Mouse (Mus musculus) lung, embryonic 14.5 days (tissue): ENCODE measurements around the gene Rubcn. TPM values are rescaled to one million over a fixed set of nuclear protein-coding genes. Genes with fewer than 3 reads are reported as not detected.

Experiments used
- ATAC-seq: fragments of 200-750 bp; cut with Nextera tagmentation; 2 replicates; pipeline ENCODE4 v1.8.0; 2017; ENCODE audit warnings: mild to moderate bottlenecking, moderate TSS enrichment, moderate library complexity; ENCODE audit not compliant: insufficient read depth
- DNase-seq: peaks from one replicate; pipeline ENCODE4 v3.0.0-alpha.2; 2015
- H3K27ac ChIP-seq: fragments of 300-500 bp; sonication (generic); 2 replicates; pipeline ENCODE4 v1.5.1; 2014; ENCODE audit warnings: low read depth, mild to moderate bottlenecking, moderate library complexity
- H3K27me3 ChIP-seq: fragments of 300-500 bp; sonication (generic); 2 replicates; pipeline ENCODE4 v1.6.1; 2014; ENCODE audit warnings: low read length, control low read depth; ENCODE audit not compliant: insufficient read depth
- H3K36me3 ChIP-seq: fragments of 300-500 bp; sonication (generic); 2 replicates; pipeline ENCODE4 v1.6.1; 2014; ENCODE audit warnings: control low read depth; ENCODE audit not compliant: insufficient read depth
- H3K4me1 ChIP-seq: fragments of 300-500 bp; sonication (generic); 2 replicates; pipeline ENCODE4 v1.6.1; 2014; ENCODE audit warnings: antibody characterized with exemption, control low read depth; ENCODE audit not compliant: insufficient read depth
- H3K4me2 ChIP-seq: fragments of 300-500 bp; sonication (generic); 2 replicates; pipeline ENCODE4 v1.6.1; 2014; ENCODE audit warnings: mild to moderate bottlenecking
- H3K4me3 ChIP-seq: fragments of 300-500 bp; sonication (generic); 2 replicates; pipeline ENCODE4 v1.5.1; 2014; ENCODE audit warnings: low read depth, low read length
- H3K9ac ChIP-seq: fragments of 300-500 bp; sonication (generic); 2 replicates; pipeline ENCODE4 v1.6.1; 2014
- H3K9me3 ChIP-seq: fragments of 300-500 bp; sonication (generic); 2 replicates; pipeline ENCODE4 v1.6.1; 2016; ENCODE audit warnings: low read depth, low read length, control low read depth
- CTCF ChIP-seq: IDR thresholded peaks from 2 replicates; pipeline ENCODE4 v1.5.1; 2016; ENCODE audit warnings: antibody characterized with exemption, low read depth
- WGBS: fragments of 180-500 bp; shearing (Covaris S2); extraction: QIAGEN DNeasy Blood & Tissue Kit; methylation state at CpG from one replicate; pipeline ENCODE4 v1.1.7; 2014; 5-methylcytosine and 5-hydroxymethylcytosine counted together
- polyA plus RNA-seq: library from polyadenylated mRNA; unstranded; fragments of >200 nt; fragmentation: Nextera tagmentation; extraction: Ambion mirVana; gene quantifications from 2 replicates; pipeline ENCODE4 v1.2.1, GENCODE M21; 2014

Gene Rubcn
- polyA plus RNA-seq, 1 experiment from 2014 or later, result 18.6 TPM

GRCm38 (mm10) chr16:32906727-32907126 lies 29.2 kb upstream of the Rubcn start:
- DNase-seq, result peak; percentile 61
- Histone ChIP-seq H3K4me3 (no peak overlapping the region), H3K4me1 (no peaks in the 10 kb centered on the region), H3K9me3 (no peaks in the 10 kb centered on the region), H3K36me3 (peaks cover 29% of the 10 kb centered on the region), H3K27me3 (no peaks in the 10 kb centered on the region), H3K9ac (no peak overlapping the region), H3K4me2 (no peak overlapping the region), H3K27ac (no peak overlapping the region)
- ATAC-seq, result peak; percentile 56
- no peak for TF ChIP-seq CTCF
- WGBS, result 51% methylated on average over 8 of the region's 8 CpGs

GRCm38 (mm10) chr16:32906186-32906585 lies 28.6 kb upstream of the Rubcn start:
- TF ChIP-seq CTCF, result no peak
- no peak overlapping the region for H3K27ac ChIP-seq
- peaks cover 32% of the 10 kb centered on the region for H3K36me3 ChIP-seq
- no peaks in the 10 kb centered on the region for H3K9me3 ChIP-seq
- H3K4me1 ChIP-seq, result no peaks in the 10 kb centered on the region
- H3K27me3 ChIP-seq, result no peaks in the 10 kb centered on the region
- ATAC-seq (no peak), DNase-seq (no peak)
- WGBS, result 83% methylated on average over 2 of the region's 2 CpGs
- no peak overlapping the region for H3K4me3 ChIP-seq
- H3K9ac ChIP-seq, result no peak overlapping the region
- H3K4me2 ChIP-seq, result no peak overlapping the region

- 56% methylated on average over 3 of the region's 3 CpGs for WGBS
- Histone ChIP-seq H3K9me3 (no peaks in the 10 kb centered on the region), H3K4me3 (no peak overlapping the region), H3K27me3 (no peaks in the 10 kb centered on the region), H3K36me3 (peaks cover 61% of the 10 kb centered on the region), H3K27ac (no peak overlapping the region), H3K4me2 (no peak overlapping the region), H3K4me1 (no peaks in the 10 kb centered on the region), H3K9ac (no peak overlapping the region)
- DNase-seq (no peak), ATAC-seq (no peak)
- no peak for TF ChIP-seq CTCF
Measured at GRCm38 (mm10) chr16:32902051-32902428, 24.5 kb upstream of the Rubcn start.

DNA sequence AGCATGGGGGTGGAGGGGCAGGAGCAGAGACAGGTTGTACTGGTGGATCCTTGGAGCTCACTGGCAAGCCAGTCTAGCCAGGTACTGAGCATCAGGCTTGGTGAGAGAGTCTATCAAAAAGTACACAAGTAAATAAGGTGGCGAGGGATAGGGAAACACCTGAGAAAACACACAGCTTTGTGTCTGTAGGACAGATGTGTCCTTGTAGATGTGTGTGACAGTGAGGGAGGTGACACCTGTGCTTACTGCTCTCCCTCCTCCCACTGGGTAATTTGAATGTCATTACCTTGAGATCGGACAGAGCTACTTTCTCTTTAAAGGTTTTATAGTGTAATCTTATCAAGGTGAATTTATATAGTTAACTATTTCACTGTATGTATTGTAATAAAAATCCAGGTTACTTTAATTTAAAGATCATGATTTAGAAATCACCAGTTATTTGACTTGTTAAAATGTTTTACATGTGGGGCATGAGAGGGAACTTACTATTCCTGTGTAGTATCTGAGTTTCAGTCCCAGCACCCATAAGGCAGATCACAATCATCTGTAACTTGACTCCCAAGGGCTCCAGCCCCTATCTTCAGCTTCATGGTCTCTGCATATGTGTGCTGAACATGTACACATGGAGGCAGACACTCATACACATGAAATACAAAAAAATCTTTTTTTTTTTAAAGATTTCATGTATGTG lies 23.9 kb upstream of the Rubcn start:
- Histone ChIP-seq H3K9me3 (no peaks in the 10 kb centered on the region), H3K27ac (no peak overlapping the region), H3K4me1 (no peaks in the 10 kb centered on the region), H3K36me3 (peaks cover 64% of the 10 kb centered on the region), H3K4me2 (no peak overlapping the region), H3K27me3 (no peaks in the 10 kb centered on the region), H3K9ac (no peak overlapping the region), H3K4me3 (no peak overlapping the region)
- ATAC-seq, result no peak
- TF ChIP-seq CTCF, result no peak
- WGBS, result 86% methylated on average over 2 of the region's 2 CpGs
- no peak for DNase-seq

GRCm38 (mm10) chr16:32896126-32896525 lies 18.6 kb upstream of the Rubcn start:
- H3K4me2 ChIP-seq, result no peak overlapping the region
- H3K4me1 ChIP-seq, result no peaks in the 10 kb centered on the region
- ATAC-seq (no peak), DNase-seq (no peak)
- H3K4me3 ChIP-seq, result no peak overlapping the region
- no peak for TF ChIP-seq CTCF
- H3K27ac ChIP-seq, result no peak overlapping the region
- H3K9me3 ChIP-seq, result no peaks in the 10 kb centered on the region
- no peak overlapping the region for H3K9ac ChIP-seq
- peaks cover 77% of the 10 kb centered on the region for H3K36me3 ChIP-seq
- no peaks in the 10 kb centered on the region for H3K27me3 ChIP-seq

DNA sequence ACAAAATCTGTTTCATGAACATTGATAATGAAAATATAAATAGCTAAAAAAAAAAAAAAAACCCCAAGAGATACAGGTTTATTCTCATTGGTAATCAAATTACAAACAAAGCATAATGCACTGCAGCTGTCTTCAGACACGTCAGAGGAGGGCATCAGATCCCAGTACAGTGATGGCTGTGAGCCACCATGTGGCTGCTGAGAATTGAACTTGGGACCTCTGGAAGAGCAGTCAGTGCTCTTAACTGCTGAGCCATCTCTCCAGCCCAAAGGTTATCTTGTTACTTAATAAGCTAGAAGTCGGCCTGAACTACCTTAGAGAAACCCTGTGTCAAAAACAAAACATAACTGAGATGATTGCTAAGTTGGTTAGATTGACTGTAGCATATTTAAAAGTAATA lies 12.3 kb upstream of the Rubcn start:
- ATAC-seq, result no peak
- H3K27me3 ChIP-seq, result no peaks in the 10 kb centered on the region
- H3K4me1 ChIP-seq, result no peaks in the 10 kb centered on the region
- no peak overlapping the region for H3K4me2 ChIP-seq
- H3K9ac ChIP-seq, result no peak overlapping the region
- no peaks in the 10 kb centered on the region for H3K9me3 ChIP-seq
- WGBS, result 51% methylated on average over 2 of the region's 2 CpGs
- no peak overlapping the region for H3K27ac ChIP-seq
- no peak for TF ChIP-seq CTCF
- no peak for DNase-seq
- no peak overlapping the region for H3K4me3 ChIP-seq
- H3K36me3 ChIP-seq, result peaks cover 62% of the 10 kb centered on the region

- Histone ChIP-seq H3K4me2 (no peak overlapping the region), H3K4me3 (no peak overlapping the region), H3K36me3 (peaks cover 52% of the 10 kb centered on the region), H3K27ac (no peak overlapping the region), H3K27me3 (no peaks in the 10 kb centered on the region), H3K9ac (no peak overlapping the region), H3K4me1 (no peaks in the 10 kb centered on the region), H3K9me3 (no peaks in the 10 kb centered on the region)
- peak; percentile 47 for TF ChIP-seq CTCF
- DNase-seq (peak; percentile 8), ATAC-seq (no peak)
- WGBS, result 89% methylated on average over 7 of the region's 7 CpGs
Measured at GRCm38 (mm10) chr16:32887996-32888395, 10.4 kb upstream of the Rubcn start.

DNA sequence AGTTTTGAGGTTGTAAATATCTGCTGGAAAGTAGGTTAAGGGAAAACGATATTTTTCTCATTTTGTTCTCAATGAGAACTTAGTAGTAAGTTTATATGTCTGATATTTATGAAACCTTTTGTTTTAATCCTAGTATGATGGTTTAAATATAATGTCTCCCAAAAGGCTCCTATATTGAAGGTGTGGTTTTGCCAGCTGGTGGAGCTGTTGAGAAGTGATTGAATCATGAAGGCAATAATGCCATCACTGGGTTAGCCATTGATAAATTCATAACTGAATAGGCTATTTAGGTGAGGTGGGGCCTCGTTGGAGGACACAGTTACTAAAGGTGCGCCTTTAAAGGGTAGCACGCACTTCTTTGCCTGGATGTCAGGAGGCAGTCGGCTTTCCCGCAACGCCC lies 4.0 kb upstream of the Rubcn start:
- Histone ChIP-seq H3K4me3 (no peak overlapping the region), H3K9ac (no peak overlapping the region), H3K9me3 (no peaks in the 10 kb centered on the region), H3K36me3 (peaks cover 16% of the 10 kb centered on the region), H3K4me2 (no peak overlapping the region), H3K27ac (no peak overlapping the region), H3K27me3 (no peaks in the 10 kb centered on the region), H3K4me1 (peaks cover 4% of the 10 kb centered on the region)
- no peak for TF ChIP-seq CTCF
- no peak for DNase-seq
- ATAC-seq, result no peak
- WGBS, result 77% methylated on average over 7 of the region's 7 CpGs
